Mouse (Mus musculus): ENCODE measurements around the gene Napa.

The Napa gene

DNA sequence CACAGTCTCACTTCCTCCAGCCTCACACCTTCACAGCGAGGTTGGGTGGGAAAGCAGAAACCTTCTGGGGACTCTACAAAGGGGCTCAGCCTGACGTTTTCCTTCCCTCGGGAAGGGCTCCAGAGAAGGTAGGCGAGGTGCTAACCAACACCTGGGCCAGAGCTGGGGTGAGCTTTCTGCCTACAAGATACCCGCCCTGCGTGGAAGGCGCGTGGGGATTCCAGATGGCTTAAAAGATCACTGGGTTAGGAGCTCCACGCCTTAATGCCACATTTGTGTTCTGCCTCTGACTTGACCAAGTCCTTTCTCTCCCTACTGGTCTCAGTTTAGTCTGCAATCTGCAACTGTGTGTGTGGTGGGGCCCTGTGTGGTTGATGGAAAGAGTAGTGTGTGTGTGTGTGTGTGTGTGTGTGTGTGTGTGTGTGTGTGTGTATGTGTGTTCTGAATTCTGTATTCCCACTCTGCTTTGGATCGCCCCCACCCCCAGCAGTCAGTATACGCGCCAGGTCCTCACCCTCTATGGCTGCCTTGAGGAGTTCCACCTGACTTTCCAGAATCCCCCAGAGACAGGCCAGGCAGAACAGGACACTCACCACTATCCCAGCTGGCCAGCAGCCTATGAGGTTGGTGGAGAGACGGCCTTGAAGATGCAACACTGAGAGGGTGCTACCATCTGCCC lies 32.8 kb downstream of the Napa start:
- no peak for DNase-seq (ENCODE audit: low read depth, low spot score)

DNA sequence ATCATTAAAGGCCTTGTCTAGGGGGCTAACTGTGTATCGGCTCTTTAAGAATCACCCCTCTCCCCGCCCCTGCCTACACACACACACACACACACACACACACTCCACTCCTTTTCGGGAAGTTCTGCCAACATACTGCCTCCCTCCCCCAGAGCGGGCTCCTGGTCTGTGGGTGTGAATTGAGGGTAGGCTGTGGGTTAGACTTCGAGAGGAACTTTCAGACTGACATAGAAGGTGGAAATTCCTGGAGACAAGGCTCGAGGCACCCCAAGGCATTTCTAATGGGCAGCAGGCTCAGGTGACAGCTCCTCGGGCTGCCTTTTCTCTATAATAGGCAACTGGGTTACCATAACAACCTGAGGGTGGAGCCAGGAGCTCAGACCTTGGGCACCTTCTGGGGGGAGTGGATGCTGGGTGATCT lies 33.9 kb downstream of the Napa start:
- DNase-seq (ENCODE audit: low read depth, low spot score), result peak; percentile 29

DNA sequence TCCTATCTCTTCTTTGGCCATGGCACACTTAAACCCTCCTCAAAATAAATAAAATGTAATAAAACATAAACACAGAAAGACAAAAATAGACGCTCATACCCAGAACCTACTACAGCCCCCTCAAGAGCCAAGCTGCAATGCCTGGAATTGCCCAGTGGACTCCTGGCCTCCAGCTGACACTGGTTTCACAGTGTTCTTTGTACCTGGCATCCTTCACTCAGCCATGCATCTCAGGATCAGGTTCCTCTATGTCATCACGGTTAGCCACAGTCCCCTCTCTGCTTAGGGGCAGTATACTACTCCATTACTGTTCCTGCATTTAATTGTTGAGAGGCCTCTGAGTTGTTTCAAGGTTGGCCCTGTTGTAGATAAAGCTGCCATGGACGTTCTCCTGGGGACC lies 34.7 kb downstream of the Napa start:
- DNase-seq (ENCODE audit: low read depth, low spot score), result no peak

DNA sequence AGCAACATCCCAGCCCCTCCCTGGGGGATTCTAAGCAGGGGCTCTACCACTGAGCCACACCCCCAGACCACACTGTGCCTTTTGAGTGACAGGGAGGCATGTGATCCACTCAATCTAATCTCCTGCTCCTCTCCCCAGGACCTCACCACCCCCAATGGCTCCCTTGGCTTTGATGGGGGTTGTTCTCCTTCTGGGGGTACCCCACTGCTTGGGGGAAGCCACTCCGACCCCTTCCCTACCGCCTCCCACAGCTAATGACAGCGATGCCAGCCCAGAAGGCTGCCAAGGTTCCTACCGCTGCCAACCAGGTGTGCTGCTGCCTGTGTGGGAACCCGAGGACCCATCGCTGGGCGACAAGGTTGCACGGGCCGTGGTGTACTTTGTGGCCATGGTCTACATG lies 35.4 kb downstream of the Napa start:
- no peak for DNase-seq (ENCODE audit: low read depth, low spot score)

DNA sequence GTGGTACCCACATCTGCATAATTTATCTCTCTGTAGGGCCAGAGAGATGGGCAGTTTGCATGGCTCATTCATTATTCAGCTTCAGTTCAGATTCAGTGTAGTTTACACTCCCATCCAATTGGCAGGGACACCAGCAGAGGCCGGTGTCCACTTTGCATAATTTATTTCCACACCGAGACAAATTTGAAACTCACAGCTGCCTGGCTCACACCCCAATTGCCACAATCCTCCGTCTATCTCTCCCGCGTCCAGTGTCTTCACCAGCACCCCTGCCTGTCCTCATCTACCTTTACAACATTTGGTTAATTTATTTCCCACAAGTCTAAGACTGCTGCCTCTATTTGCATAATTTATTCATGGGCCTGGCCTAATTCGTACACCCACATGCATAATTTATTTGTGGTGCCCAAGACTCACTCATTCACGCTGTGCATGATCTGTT lies 36.7 kb downstream of the Napa start:
- DNase-seq (ENCODE audit: low read depth, low spot score), result no peak

DNA sequence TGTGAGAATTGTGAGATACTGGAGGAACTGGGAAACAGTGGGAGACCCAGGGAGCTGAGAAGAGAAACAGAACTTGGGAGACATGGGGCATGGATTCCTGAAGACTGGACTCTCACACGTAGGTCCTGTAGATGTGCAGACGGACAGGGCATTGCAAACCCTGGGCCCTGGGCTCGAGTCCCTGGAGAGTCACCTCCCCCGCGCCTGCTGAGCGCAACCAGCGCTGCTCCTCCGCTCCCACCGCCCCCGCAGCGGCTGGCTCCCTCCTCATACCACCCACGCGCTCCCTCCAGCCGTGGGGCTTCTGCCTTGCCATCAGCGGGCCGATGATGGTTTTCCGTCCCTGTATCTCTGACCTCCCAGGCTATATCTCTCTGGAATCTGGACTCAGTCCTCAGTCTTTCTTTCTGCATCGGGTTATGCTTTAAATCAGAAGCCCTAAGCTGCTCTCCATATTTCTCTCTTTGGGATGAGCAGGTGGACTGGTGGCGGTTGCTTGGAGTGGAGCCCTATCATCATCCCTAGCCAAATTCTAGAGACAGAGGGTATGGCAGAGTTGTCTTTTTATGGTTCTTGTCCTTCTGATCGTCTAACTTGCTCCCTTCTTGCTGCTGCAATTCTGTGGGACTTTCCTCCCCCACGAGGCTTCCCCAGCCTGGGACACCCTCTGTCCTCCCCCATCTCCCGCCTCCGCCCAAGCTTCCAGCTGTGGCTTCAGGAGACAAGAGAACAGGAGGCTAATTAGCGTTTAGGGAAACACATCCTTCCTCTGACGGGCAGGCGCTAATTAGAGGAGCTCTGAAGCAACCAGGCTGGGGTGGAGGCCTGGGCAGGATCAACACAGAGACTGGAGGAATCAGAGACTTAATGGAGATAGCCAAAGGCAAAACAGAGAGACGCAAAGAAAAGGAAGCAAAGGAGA lies 48.5 kb downstream of the Napa start:
- DNase-seq (ENCODE audit: low read depth, low spot score), result no peak

DNA sequence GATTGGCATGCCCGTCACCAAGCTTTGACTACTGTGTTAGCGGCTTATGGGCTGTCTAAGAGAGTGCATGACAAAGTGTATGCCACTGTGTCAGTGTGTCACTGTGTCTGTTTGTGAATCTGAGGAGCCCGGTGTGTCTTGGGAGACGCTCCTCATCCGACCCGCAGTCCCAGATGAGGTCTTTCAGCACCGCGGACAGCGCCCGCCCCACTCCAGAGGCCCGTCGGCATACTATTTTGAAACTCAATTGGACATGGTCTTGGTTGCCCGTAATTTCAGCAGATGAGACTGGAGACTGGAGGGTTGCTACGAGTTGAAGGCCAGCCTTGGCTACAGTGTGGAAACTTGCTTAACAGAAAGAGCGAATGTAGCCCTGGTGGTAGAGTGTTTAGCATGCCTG lies 49.4 kb downstream of the Napa start:
- DNase-seq (ENCODE audit: low read depth, low spot score), result peak; percentile 35

DNA sequence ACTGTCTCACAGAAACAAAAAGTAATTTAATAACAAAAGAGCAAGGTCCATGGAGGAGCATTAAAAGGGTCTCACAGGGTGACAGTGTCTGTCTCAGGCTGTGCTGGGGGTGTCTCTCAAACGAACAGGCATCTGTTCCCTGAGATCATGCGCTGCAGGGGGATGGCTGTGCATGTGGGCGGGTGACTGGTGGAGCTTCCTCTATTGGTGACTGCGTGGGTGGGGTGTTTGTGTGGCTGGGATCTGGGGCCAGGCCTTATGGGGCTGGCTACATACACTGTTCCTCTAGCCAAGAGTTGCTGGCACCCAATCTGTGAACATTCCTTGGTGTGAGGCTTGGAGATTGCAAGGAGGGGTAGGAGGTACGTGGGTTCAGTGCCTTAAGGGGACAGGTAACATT lies 51.0 kb downstream of the Napa start:
- DNase-seq (ENCODE audit: low read depth, low spot score), result no peak

DNA sequence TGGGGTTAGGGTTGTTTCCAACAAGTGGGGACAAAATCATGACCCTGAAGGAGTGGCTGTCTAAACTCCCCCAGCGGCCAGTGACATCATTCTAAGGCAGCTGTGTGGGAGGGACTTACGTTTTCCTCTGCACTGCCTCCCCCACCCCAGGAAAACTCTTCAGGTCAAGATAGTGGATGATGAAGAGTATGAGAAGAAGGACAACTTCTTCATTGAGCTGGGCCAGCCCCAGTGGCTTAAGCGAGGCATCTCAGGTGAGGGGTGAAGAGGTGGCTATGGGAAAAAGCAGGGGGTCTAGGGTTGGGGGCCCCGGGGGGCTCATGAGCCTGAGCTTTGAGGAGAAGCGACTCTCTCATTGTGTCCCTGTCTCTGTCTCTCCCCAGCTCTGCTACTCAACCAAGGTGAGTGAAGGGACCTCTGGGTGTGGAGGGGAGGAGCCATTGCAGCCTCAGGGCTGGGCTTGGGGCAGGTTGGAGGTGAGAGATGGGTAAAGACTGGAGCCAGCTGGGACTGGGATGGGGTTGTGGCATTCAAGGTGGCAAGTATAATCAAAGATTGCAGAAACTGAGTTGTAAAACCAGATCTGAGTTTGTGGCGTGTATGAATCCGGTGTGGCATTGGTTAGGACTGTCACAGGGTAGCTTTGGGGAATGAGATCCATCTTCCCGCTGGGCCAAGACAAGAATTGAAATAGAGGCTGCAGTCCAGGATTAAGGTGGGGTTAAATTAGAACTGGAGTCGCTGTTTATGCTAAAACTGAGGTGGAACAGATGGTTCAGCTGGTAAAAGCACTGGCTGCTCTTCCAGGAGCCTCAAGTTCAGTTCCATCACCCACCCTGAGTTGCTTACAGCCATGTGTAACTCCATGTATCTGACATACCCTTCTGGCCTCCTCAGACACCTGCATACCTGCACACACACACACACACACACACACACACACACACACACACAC lies 52.2 kb downstream of the Napa start:
- no peak for DNase-seq (ENCODE audit: low read depth, low spot score)

DNA sequence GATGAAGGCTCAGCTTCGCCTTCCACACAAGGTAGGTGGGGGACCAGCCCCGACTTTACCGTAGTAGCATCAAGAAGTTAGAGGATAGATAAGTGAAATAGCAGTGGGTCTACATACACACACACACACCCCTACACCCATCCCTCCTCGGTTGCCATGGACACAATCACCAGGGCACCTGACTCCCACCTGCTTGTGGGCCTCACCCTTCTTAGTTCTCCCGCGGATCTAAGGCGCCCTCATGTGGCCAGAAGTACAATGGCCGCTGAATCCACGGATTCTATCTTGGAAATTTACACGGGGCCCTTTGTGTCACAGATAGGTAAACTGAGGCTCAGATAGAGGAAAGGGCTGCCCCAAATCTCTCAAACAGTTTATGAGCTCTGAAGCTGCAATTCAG lies 55.3 kb downstream of the Napa start:
- DNase-seq (ENCODE audit: low read depth, low spot score), result peak; percentile 61

DNA sequence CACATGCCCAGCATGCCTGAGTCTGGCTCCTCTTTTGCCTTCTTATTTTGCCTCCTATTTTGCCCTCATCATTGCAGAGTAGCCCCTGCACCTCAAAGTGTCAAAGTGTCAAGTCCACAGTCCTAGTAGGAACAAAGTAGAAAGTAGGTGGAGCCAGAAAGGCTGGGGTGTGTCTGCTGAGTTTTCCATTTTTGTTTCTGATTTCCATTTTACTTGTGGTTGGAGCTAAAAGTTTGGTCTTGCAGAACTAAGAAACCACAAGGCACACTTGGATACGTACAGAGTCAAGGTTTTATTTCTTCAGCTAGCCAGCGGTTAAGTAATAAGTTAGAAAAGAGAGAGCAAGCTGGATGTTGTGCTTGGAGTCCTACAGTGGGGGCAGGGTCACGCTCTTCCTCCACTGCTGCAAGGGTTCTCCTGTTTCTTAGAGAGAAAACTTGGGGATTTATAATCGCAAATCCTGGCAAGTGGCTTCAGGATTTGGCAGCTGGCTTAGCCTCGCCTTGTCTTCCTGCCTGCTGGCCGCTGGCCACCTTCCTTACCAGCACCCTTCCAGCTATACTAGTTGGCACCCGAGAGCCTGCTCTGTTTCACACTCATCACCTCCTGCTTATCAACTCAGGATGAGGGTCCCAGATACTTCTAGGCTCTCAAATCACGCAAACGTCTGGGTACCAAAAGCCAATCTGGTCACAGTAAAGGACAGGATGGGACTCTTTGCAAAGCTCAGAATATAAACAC lies 57.0 kb downstream of the Napa start:
- DNase-seq (ENCODE audit: low read depth, low spot score), result no peak

DNA sequence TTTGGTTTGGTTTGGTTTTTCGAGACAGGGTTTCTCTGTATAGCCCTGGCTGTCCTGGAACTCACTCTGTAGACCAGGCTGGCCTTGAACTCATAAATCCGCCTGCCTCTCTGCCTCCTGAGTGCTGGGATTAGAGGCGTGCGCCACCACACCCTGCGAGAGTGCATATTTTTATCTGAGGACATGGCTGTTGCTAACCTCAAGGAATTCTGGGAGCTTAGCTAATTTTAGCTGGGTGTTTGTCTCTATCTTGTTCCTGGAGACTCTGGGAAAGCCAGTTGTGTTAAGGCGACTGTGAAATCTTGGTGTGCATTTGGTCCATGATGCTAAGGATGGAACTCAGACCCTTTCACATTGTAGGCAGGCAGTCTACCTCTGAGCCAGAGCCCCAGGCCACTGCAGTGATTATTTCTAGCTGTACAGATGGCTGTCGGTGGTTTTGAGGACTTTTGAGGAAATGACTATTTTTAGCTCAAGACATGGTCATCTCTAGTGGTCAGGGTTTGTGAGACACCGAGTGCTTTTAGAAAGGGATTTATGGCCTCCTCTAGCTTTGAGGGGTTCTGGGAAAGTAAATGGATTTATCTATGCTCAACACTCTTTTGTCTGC lies 58.0 kb downstream of the Napa start:
- DNase-seq (ENCODE audit: low read depth, low spot score), result no peak

DNA sequence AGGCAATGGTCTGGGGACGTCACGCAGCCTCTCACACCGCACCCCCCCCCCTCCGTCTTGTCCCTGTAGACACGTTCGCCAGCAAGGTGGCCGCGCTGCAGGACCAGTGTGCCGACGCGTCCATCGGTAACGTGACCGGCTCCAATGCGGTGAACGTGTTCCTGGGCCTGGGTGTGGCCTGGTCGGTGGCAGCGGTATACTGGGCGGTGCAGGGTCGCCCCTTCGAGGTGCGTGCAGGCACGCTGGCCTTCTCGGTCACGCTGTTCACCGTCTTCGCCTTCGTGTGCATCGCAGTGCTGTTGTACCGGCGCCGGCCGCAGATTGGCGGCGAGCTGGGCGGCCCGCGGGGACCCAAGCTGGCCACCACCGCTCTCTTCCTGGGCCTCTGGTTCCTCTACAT lies 60.5 kb downstream of the Napa start:
- no peak for DNase-seq (ENCODE audit: low read depth, low spot score)

DNA sequence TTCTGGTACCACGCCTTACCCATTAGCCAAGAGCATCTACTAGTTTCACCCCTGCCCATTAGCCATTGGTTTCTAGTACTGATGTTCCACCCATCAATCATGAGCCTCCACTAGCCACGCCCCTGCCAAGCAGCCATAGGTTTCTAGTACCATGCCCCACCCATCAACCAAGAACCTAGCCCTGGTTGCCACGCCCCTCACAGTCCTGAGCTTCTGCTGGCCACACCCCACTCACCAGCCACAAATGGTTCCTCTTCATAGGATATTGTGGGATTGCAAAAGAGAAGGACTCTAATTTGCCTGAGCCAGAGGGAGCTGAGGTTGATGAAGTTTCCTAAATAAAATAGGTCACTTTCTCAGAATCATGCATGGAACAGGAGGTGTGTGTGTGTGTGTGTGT lies 62.4 kb downstream of the Napa start:
- DNase-seq (ENCODE audit: low read depth, low spot score), result peak; percentile 84

DNA sequence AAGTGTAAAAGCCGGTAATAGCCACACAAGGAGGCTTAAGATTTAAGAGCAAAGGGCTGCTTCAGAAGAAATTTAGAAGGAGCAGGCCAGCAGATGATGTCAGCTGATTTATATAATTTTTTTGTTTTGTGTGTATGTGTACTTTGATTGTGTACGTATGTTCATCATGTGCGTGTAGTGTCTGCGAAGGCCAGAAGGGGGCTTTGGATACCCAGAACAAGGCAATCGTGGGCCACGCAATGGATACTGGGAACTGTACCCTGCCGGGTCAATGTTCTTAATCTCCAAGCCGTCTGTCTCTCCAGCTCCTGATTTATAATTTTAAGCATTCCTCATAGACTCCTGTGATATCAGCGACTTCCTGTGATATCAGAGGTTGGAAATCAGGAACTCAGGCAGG lies 63.0 kb downstream of the Napa start:
- no peak for DNase-seq (ENCODE audit: low read depth, low spot score)

DNA sequence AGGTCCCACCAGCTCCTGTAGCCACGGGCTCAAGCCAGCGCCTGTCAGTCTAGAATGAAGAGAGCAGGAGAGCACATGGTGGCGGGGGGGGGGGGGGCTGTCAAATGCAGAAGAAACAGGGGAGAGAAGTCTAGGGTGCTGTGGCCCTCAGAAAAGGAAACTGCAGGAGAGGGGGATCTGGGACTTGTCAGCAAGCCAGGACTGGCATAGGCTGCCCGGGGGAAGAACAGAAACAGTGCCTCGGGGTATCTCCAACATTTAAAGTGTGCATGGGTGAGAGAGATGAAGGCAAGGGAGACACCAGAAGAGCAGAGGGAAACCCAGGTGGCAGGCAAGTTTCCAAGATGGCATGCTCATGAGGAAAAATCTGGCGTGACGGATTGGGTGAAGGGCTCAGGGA lies 63.8 kb downstream of the Napa start:
- no peak for DNase-seq (ENCODE audit: low read depth, low spot score)

Measured in ES-CJ7 (cell line).